Mouse (Mus musculus) embryonic facial prominence, embryonic 10.5 days (tissue): ENCODE measurements at regions not wholly inside any gene's neighbourhood (a gene's known extent, or its start where the extent isn't known, plus 50 kb on each side); places are given as distances from the start of the nearest gene placed in this dataset.
A peak's percentile ranks its signal among the peaks of the same experiment; 100 is the strongest.

Experiments
- DNase-seq: peaks from one replicate; pipeline ENCODE4 v3.0.0-alpha.2; 2017; ENCODE audit warnings: low spot score
- H3K27ac ChIP-seq: fragments of 300-500 bp; sonication (generic); replicated peaks from 2 replicates; pipeline ENCODE4 v1.5.1; 2016; ENCODE audit warnings: mild to moderate bottlenecking
- H3K27me3 ChIP-seq: fragments of 300-500 bp; sonication (generic); replicated peaks from 2 replicates; pipeline ENCODE4 v1.6.1; 2016; ENCODE audit warnings: low read depth, mild to moderate bottlenecking; ENCODE audit not compliant: poor library complexity, severe bottlenecking
- H3K36me3 ChIP-seq: fragments of 300-500 bp; sonication (generic); replicated peaks from 2 replicates; pipeline ENCODE4 v1.6.1; 2016; ENCODE audit warnings: mild to moderate bottlenecking, moderate library complexity
- H3K4me1 ChIP-seq: fragments of 300-500 bp; sonication (generic); 2 replicates; pipeline ENCODE4 v1.6.1; 2016
- H3K4me3 ChIP-seq: fragments of 300-500 bp; sonication (generic); 2 replicates; pipeline ENCODE4 v1.5.1; 2016; ENCODE audit warnings: mild to moderate bottlenecking, moderate library complexity
- H3K9me3 ChIP-seq: fragments of 300-500 bp; sonication (generic); 2 replicates; pipeline ENCODE4 v1.6.1; 2016; ENCODE audit warnings: mild to moderate bottlenecking
- WGBS: fragments of 180-500 bp; shearing (Covaris S2); methylation state at CpG from one replicate; pipeline ENCODE4 v1.1.7; 2016; 5-methylcytosine and 5-hydroxymethylcytosine counted together

- Histone ChIP-seq H3K27me3 (no peaks in the 10 kb centered on the region), H3K9me3 (no peaks in the 10 kb centered on the region), H3K27ac (no peak overlapping the region), H3K36me3 (no peaks in the 10 kb centered on the region), H3K4me3 (no peak overlapping the region), H3K4me1 (no peaks in the 10 kb centered on the region)
- no peak for DNase-seq
- WGBS, result 85% methylated on average over 8 of the region's 8 CpGs
Measured at GRCm38 (mm10) chr8:11947766-11948165, 107.5 kb downstream of the Tex29 start.

GRCm38 (mm10) chr8:11956268-11956667, 116.0 kb downstream of the Tex29 start:
- Histone ChIP-seq H3K36me3 (no peaks in the 10 kb centered on the region), H3K4me1 (no peaks in the 10 kb centered on the region), H3K27ac (no peak overlapping the region), H3K9me3 (no peaks in the 10 kb centered on the region), H3K4me3 (no peak overlapping the region), H3K27me3 (peaks cover 25% of the 10 kb centered on the region)
- whole genome bisulfite sequencing, result 25% methylated on average over 7 of the region's 7 CpGs
- no peak for DNase-seq

GRCm38 (mm10) chr8:11957046-11957783, 116.9 kb downstream of the Tex29 start:
- DNase-seq, result peak; percentile 34
- no peaks in the 10 kb centered on the region for H3K36me3 ChIP-seq
- no peak overlapping the region for H3K4me3 ChIP-seq
- 67% methylated on average over 7 of the region's 7 CpGs for WGBS
- H3K9me3 ChIP-seq, result no peaks in the 10 kb centered on the region
- no peaks in the 10 kb centered on the region for H3K4me1 ChIP-seq
- H3K27ac ChIP-seq, result no peak overlapping the region
- peaks cover 25% of the 10 kb centered on the region for H3K27me3 ChIP-seq

- H3K27ac ChIP-seq, result no peak overlapping the region
- 67% methylated on average over 5 of the region's 5 CpGs for WGBS
- H3K27me3 ChIP-seq, result peaks cover 25% of the 10 kb centered on the region
- H3K4me3 ChIP-seq, result no peak overlapping the region
- H3K4me1 ChIP-seq, result no peaks in the 10 kb centered on the region
- DNase-seq, result no peak
- H3K36me3 ChIP-seq, result no peaks in the 10 kb centered on the region
- H3K9me3 ChIP-seq, result no peaks in the 10 kb centered on the region
Measured at GRCm38 (mm10) chr8:11958176-11958575, 117.9 kb downstream of the Tex29 start.

GRCm38 (mm10) chr8:11959466-11959865, 119.2 kb downstream of the Tex29 start:
- WGBS, result 77% methylated on average over 4 of the region's 4 CpGs
- no peak for DNase-seq
- Histone ChIP-seq H3K27me3 (peaks cover 25% of the 10 kb centered on the region), H3K9me3 (no peaks in the 10 kb centered on the region), H3K36me3 (no peaks in the 10 kb centered on the region), H3K4me3 (no peak overlapping the region), H3K27ac (no peak overlapping the region), H3K4me1 (no peaks in the 10 kb centered on the region)

GRCm38 (mm10) chr8:11963575-11963974, 123.3 kb downstream of the Tex29 start:
- 75% methylated on average over 1 of the region's 1 CpGs for WGBS
- no peak overlapping the region for H3K4me3 ChIP-seq

GRCm38 (mm10) chr8:11967670-11968069, 127.4 kb downstream of the Tex29 start:
- Histone ChIP-seq H3K36me3 (no peaks in the 10 kb centered on the region), H3K4me1 (no peaks in the 10 kb centered on the region), H3K9me3 (no peaks in the 10 kb centered on the region), H3K27me3 (peaks cover 9% of the 10 kb centered on the region; the same call in 1 of the 2 replicates), H3K4me3 (no peak overlapping the region), H3K27ac (no peak overlapping the region)
- 88% methylated on average over 7 of the region's 7 CpGs for WGBS
- no peak for DNase-seq

More at GRCm38 (mm10) chr8:11963575-11963974, 123.3 kb downstream of the Tex29 start:
- Histone ChIP-seq H3K4me1 (no peaks in the 10 kb centered on the region), H3K9me3 (no peaks in the 10 kb centered on the region), H3K27ac (no peak overlapping the region), H3K36me3 (no peaks in the 10 kb centered on the region), H3K27me3 (no peaks in the 10 kb centered on the region; the same call in 1 of the 2 replicates)
- DNase-seq, result no peak

GRCm38 (mm10) chr8:11970515-11970914, 130.2 kb downstream of the Tex29 start:
- no peak for DNase-seq
- Histone ChIP-seq H3K36me3 (no peaks in the 10 kb centered on the region), H3K4me3 (no peak overlapping the region), H3K27ac (no peak overlapping the region), H3K4me1 (no peaks in the 10 kb centered on the region), H3K27me3 (peaks cover 17% of the 10 kb centered on the region; the same call in 1 of the 2 replicates), H3K9me3 (no peaks in the 10 kb centered on the region)
- WGBS, result 91% methylated on average over 9 of the region's 9 CpGs

- Histone ChIP-seq H3K4me3 (no peak overlapping the region), H3K36me3 (no peaks in the 10 kb centered on the region), H3K4me1 (no peaks in the 10 kb centered on the region), H3K9me3 (no peaks in the 10 kb centered on the region), H3K27me3 (peaks cover 17% of the 10 kb centered on the region; the same call in 1 of the 2 replicates), H3K27ac (no peak overlapping the region)
- DNase-seq, result no peak
- 77% methylated on average over 10 of the region's 10 CpGs for WGBS
Measured at GRCm38 (mm10) chr8:11973436-11973835, 133.2 kb downstream of the Tex29 start.

- Histone ChIP-seq H3K9me3 (no peaks in the 10 kb centered on the region), H3K36me3 (no peaks in the 10 kb centered on the region), H3K27ac (no peak overlapping the region), H3K4me1 (no peaks in the 10 kb centered on the region), H3K4me3 (no peak overlapping the region), H3K27me3 (peaks cover 11% of the 10 kb centered on the region; the same call in 1 of the 2 replicates)
- no peak for DNase-seq
- 86% methylated on average over 9 of the region's 9 CpGs for WGBS
Measured at GRCm38 (mm10) chr8:11977121-11977520, 136.8 kb downstream of the Tex29 start.

GRCm38 (mm10) chr8:11979056-11979455, 138.8 kb downstream of the Tex29 start:
- 77% methylated on average over 1 of the region's 1 CpGs for WGBS
- Histone ChIP-seq H3K4me1 (no peaks in the 10 kb centered on the region), H3K27ac (no peak overlapping the region), H3K4me3 (no peak overlapping the region), H3K27me3 (no peaks in the 10 kb centered on the region; the same call in 1 of the 2 replicates), H3K9me3 (no peaks in the 10 kb centered on the region), H3K36me3 (no peaks in the 10 kb centered on the region)
- no peak for DNase-seq

GRCm38 (mm10) chr8:11981458-11981857, 141.2 kb downstream of the Tex29 start:
- no peaks in the 10 kb centered on the region for H3K36me3 ChIP-seq
- WGBS, result 75% methylated on average over 2 of the region's 2 CpGs
- no peaks in the 10 kb centered on the region; the same call in 1 of the 2 replicates for H3K27me3 ChIP-seq
- no peak overlapping the region for H3K27ac ChIP-seq
- H3K4me1 ChIP-seq, result no peaks in the 10 kb centered on the region
- H3K4me3 ChIP-seq, result no peak overlapping the region
- no peaks in the 10 kb centered on the region for H3K9me3 ChIP-seq
- peak; percentile 38 for DNase-seq

GRCm38 (mm10) chr8:11990024-11990423, 149.8 kb downstream of the Tex29 start:
- Histone ChIP-seq H3K9me3 (no peaks in the 10 kb centered on the region), H3K36me3 (no peaks in the 10 kb centered on the region), H3K27me3 (peaks cover 10% of the 10 kb centered on the region; the same call in 1 of the 2 replicates), H3K27ac (no peak overlapping the region), H3K4me3 (no peak overlapping the region), H3K4me1 (no peaks in the 10 kb centered on the region)
- WGBS, result 91% methylated on average over 20 of the region's 20 CpGs
- no peak for DNase-seq
